Mouse (Mus musculus) ES-E14 (cell line): ENCODE data around the gene Lrrc3c. TPM values are rescaled to one million over a fixed set of nuclear protein-coding genes. Genes with fewer than 3 reads are reported as not detected.
A peak's percentile ranks its signal among the peaks of the same experiment; 100 is the strongest.

Experiments used
- DNase-seq: peaks from one replicate; pipeline ENCODE4 v3.0.0-alpha.2; 2013; ENCODE audit warnings: low read depth, low spot score
- H3K27ac ChIP-seq: 2 replicates; pipeline ENCODE4 v1.5.1; 2012; ENCODE audit warnings: low read depth, mild to moderate bottlenecking, low read length, moderate library complexity, mixed read lengths; ENCODE audit not compliant: poor library complexity, insufficient read depth, severe bottlenecking
- H3K36me3 ChIP-seq: 2 replicates; pipeline ENCODE4 v1.6.1; 2012; ENCODE audit warnings: mild to moderate bottlenecking, low read length, moderate library complexity, mixed read lengths; ENCODE audit not compliant: control insufficient read depth, poor library complexity, insufficient read depth, severe bottlenecking
- H3K4me1 ChIP-seq, 2 experiments: fragments of 150-350 bp in 1 of 2; sonication (generic) in 1 of 2; 2 replicates each; pipeline ENCODE4 v1.6.1; 2012; ENCODE audit warnings: low read length in 2 of 2, mild to moderate bottlenecking in 1 of 2, mixed read lengths in 1 of 2; ENCODE audit not compliant: control insufficient read depth in 2 of 2, insufficient read depth in 2 of 2, poor library complexity in 1 of 2
- H3K4me3 ChIP-seq, 2 experiments: fragments of 150-350 bp in 1 of 2; sonication (generic) in 1 of 2; 2 replicates each; pipeline ENCODE4 v1.5.1; 2012; ENCODE audit warnings: low read length in 2 of 2, low read depth in 1 of 2, mild to moderate bottlenecking in 1 of 2, mixed read lengths in 1 of 2; ENCODE audit not compliant: insufficient read depth in 1 of 2, poor library complexity in 1 of 2, severe bottlenecking in 1 of 2
- H3K9ac ChIP-seq: 2 replicates; pipeline ENCODE4 v1.6.1; 2012; ENCODE audit warnings: low read depth, mild to moderate bottlenecking, low read length, mixed read lengths; ENCODE audit not compliant: poor library complexity, insufficient read depth, severe bottlenecking
- H3K9me3 ChIP-seq: fragments of 150-350 bp; sonication (generic); 2 replicates; pipeline ENCODE4 v1.6.1; 2012; ENCODE audit warnings: low read depth, mild to moderate bottlenecking, low read length; ENCODE audit not compliant: control insufficient read depth, insufficient read depth
- CHD2 ChIP-seq: IDR thresholded peaks from 2 replicates; pipeline ENCODE4 v1.6.1; 2014; ENCODE audit warnings: mild to moderate bottlenecking, low read depth, low read length, inconsistent platforms
- HCFC1 ChIP-seq: IDR thresholded peaks from 2 replicates; pipeline ENCODE4 v1.6.1; 2012; ENCODE audit warnings: low read length, inconsistent platforms, borderline replicate concordance; ENCODE audit not compliant: insufficient read depth
- MAFK ChIP-seq: IDR thresholded peaks from 2 replicates; pipeline ENCODE4 v1.6.1; 2014; ENCODE audit warnings: mild to moderate bottlenecking, low read depth, low read length, inconsistent platforms; ENCODE audit not compliant: insufficient read depth
- ZC3H11A ChIP-seq: IDR thresholded peaks from 2 replicates; pipeline ENCODE4 v1.6.1; 2012; ENCODE audit warnings: low read depth, mild to moderate bottlenecking, inconsistent platforms, low read length, borderline replicate concordance
- ZNF384 ChIP-seq: IDR thresholded peaks from 2 replicates; pipeline ENCODE4 v1.6.1; 2012; ENCODE audit warnings: low read depth, low read length, inconsistent platforms
- in situ Hi-C, 2 experiments: fragments of 600-800 bp; cut with MboI; formaldehyde crosslinking; loops; one replicate each; pipeline ENCODE4 v1.15.1; 2025; ENCODE audit warnings: low sequenced_read_pairs in 2 of 2, inconsistent platforms in 1 of 2; ENCODE audit not compliant: unreplicated experiment in 2 of 2
- total RNA-seq: library from RNA; depleted of rRNA; stranded (reverse); fragments of 300-350 nt; gene quantifications from 2 replicates; pipeline ENCODE4 v1.2.3, GENCODE M21; 2012

The Lrrc3c gene
- total RNA-seq, 1 experiment = not detected

- in situ Hi-C loops = no loop called here
- no peak overlapping the region for H3K4me3 ChIP-seq
Observed at GRCm38 (mm10) chr11:98563921-98564414, 34.1 kb upstream of the Lrrc3c start.

GRCm38 (mm10) chr11:98568326-98568725, 29.8 kb upstream of the Lrrc3c start:
- DNase-seq = peak; percentile 70
- TF ChIP-seq ZNF384 (no peak), ZC3H11A (no peak), HCFC1 (no peak), MAFK (no peak), CHD2 (no peak)
- Histone ChIP-seq H3K9me3 (no peaks in the 10 kb centered on the region), H3K4me3 (no peak overlapping the region), H3K4me1 (peaks cover 0 to 5% of the 10 kb centered on the region in 2 experiments; a peak in 1 of 4 replicates), H3K36me3 (no peaks in the 10 kb centered on the region), H3K27ac (no peak overlapping the region), H3K9ac (no peak overlapping the region)
- in situ Hi-C loops = no loop called here

More at GRCm38 (mm10) chr11:98563921-98564414, 34.1 kb upstream of the Lrrc3c start:
- no peaks in the 10 kb centered on the region for H3K36me3 ChIP-seq
- H3K27ac ChIP-seq = no peak overlapping the region
- H3K9me3 ChIP-seq = no peaks in the 10 kb centered on the region
- DNase-seq = no peak
- no peak overlapping the region for H3K9ac ChIP-seq
- peaks cover 0 to 1% of the 10 kb centered on the region in 2 experiments; a peak in 1 of 4 replicates for H3K4me1 ChIP-seq
- TF ChIP-seq CHD2 = no peak

- H3K27ac ChIP-seq = no peak overlapping the region
- H3K4me1 ChIP-seq = peaks cover 0 to 5% of the 10 kb centered on the region in 2 experiments; a peak in 1 of 4 replicates
- TF ChIP-seq CHD2 (no peak), HCFC1 (no peak), ZC3H11A (no peak), ZNF384 (no peak), MAFK (no peak)
- no peak overlapping the region for H3K9ac ChIP-seq
- no peaks in the 10 kb centered on the region for H3K36me3 ChIP-seq
- DNase-seq = no peak
- no peaks in the 10 kb centered on the region for H3K9me3 ChIP-seq
- in situ Hi-C loops = no loop called here
- peak overlapping the region; percentile 44 to 47 for H3K4me3 ChIP-seq
Observed at GRCm38 (mm10) chr11:98569461-98569860, 28.6 kb upstream of the Lrrc3c start.

- no peak overlapping the region for H3K4me3 ChIP-seq
- DNase-seq = no peak
- H3K4me1 ChIP-seq = peaks cover 6 to 30% of the 10 kb centered on the region in 2 experiments; a peak in 3 of 4 replicates
- H3K36me3 ChIP-seq = peaks cover 7% of the 10 kb centered on the region
- no peak overlapping the region for H3K9ac ChIP-seq
- in situ Hi-C loops = no loop called here
- no peak overlapping the region for H3K27ac ChIP-seq
- H3K9me3 ChIP-seq = no peaks in the 10 kb centered on the region
- TF ChIP-seq MAFK (no peak), ZC3H11A (no peak), ZNF384 (no peak), CHD2 (no peak)
Observed at GRCm38 (mm10) chr11:98577776-98578175, 20.3 kb upstream of the Lrrc3c start.

GRCm38 (mm10) chr11:98580301-98581121, 17.6 kb upstream of the Lrrc3c start:
- Histone ChIP-seq H3K4me3 (peak overlapping the region; percentile 17 to 37; a peak in 2 of 4 replicates), H3K27ac (peak overlapping the region; percentile 26; the same call in 1 of the 2 replicates)

More at GRCm38 (mm10) chr11:98580301-98581121, 17.6 kb upstream of the Lrrc3c start:
- Histone ChIP-seq H3K9ac (peak overlapping the region; percentile 14; the same call in 1 of the 2 replicates), H3K9me3 (no peaks in the 10 kb centered on the region), H3K36me3 (peaks cover 15% of the 10 kb centered on the region), H3K4me1 (peaks cover 6 to 34% of the 10 kb centered on the region in 2 experiments; a peak in 3 of 4 replicates)
- TF ChIP-seq CHD2 = no peak
- TF ChIP-seq ZNF384 = no peak
- no peak for TF ChIP-seq MAFK
- no peak for TF ChIP-seq ZC3H11A
- TF ChIP-seq HCFC1 = no peak
- DNase-seq = no peak
- in situ Hi-C loops = no loop called here
